Mouse (Mus musculus) embryonic facial prominence, embryonic 14.5 days (tissue): Measurements from ENCODE around the gene Arcn1. TPM values are rescaled to one million over a fixed set of nuclear protein-coding genes. Genes with fewer than 3 reads are reported as not detected.
"Not testable (repeated sequence)": the region's sequence is repeated elsewhere in the genome, so short reads cannot be mapped to it uniquely, and the experiment has no call there.

Experiments
- ATAC-seq: fragments of 200-750 bp; cut with Nextera tagmentation; 2 replicates; pipeline ENCODE4 v1.8.0; 2017; ENCODE audit warnings: low read depth, moderate number of reproducible peaks, moderate TSS enrichment
- DNase-seq: peaks from one replicate; pipeline ENCODE4 v3.0.0-alpha.2; 2015; ENCODE audit warnings: low spot score
- H3K27ac ChIP-seq: fragments of 300-500 bp; sonication (generic); replicated peaks from 2 replicates; pipeline ENCODE4 v1.5.1; 2014; ENCODE audit warnings: low read depth, mild to moderate bottlenecking, low read length, moderate library complexity
- H3K27me3 ChIP-seq: fragments of 300-500 bp; sonication (generic); replicated peaks from 2 replicates; pipeline ENCODE4 v1.6.1; 2014; ENCODE audit warnings: low read length; ENCODE audit not compliant: control insufficient read depth, insufficient read depth
- H3K36me3 ChIP-seq: fragments of 300-500 bp; sonication (generic); 2 replicates; pipeline ENCODE4 v1.6.1; 2014; ENCODE audit warnings: low read length, mixed read lengths; ENCODE audit not compliant: control insufficient read depth, insufficient read depth
- H3K4me1 ChIP-seq: fragments of 300-500 bp; sonication (generic); 2 replicates; pipeline ENCODE4 v1.6.1; 2014; ENCODE audit warnings: antibody characterized with exemption, low read length; ENCODE audit not compliant: control insufficient read depth, insufficient read depth
- H3K4me2 ChIP-seq: fragments of 300-500 bp; sonication (generic); 2 replicates; pipeline ENCODE4 v1.6.1; 2014; ENCODE audit warnings: low read depth, mild to moderate bottlenecking, low read length, moderate library complexity, mixed read lengths
- H3K4me3 ChIP-seq: fragments of 300-500 bp; sonication (generic); 2 replicates; pipeline ENCODE4 v1.5.1; 2014; ENCODE audit warnings: low read depth, mild to moderate bottlenecking, low read length
- H3K9ac ChIP-seq: fragments of 300-500 bp; sonication (generic); 2 replicates; pipeline ENCODE4 v1.6.1; 2014; ENCODE audit warnings: low read depth, mild to moderate bottlenecking, low read length, moderate library complexity, mixed read lengths
- H3K9me3 ChIP-seq: fragments of 300-500 bp; sonication (generic); 2 replicates; pipeline ENCODE4 v1.6.1; 2016; ENCODE audit warnings: low read length; ENCODE audit not compliant: control insufficient read depth
- WGBS: fragments of 180-500 bp; shearing (Covaris S2); extraction: QIAGEN DNeasy Blood & Tissue Kit; methylation state at CpG from one replicate; pipeline ENCODE4 v1.1.7; 2014; 5-methylcytosine and 5-hydroxymethylcytosine counted together
- polyA plus RNA-seq: library from polyadenylated mRNA; unstranded; fragments of >200 nt; fragmentation: Nextera tagmentation; extraction: Ambion mirVana; gene quantifications from 2 replicates; pipeline ENCODE4 v1.2.1, GENCODE M21; 2014

The Arcn1 gene
- polyA plus RNA-seq, 1 experiment from 2014 or later: 220 TPM

- not testable (repeated sequence) for DNase-seq, H3K27me3 ChIP-seq, ATAC-seq, H3K36me3 ChIP-seq, H3K9me3 ChIP-seq, H3K9ac ChIP-seq
- peak overlapping the region; percentile 79 for H3K4me3 ChIP-seq
- 41% methylated on average over 7 of the region's 9 CpGs for WGBS
- H3K27ac ChIP-seq: peak overlapping the region; percentile 67; the same call in 1 of the 2 replicates
- H3K4me1 ChIP-seq: peaks cover 17% of the 10 kb centered on the region
- H3K4me2 ChIP-seq: peak overlapping the region; percentile 70; the same call in 1 of the 2 replicates
These were observed 367 bp upstream of the Arcn1 start for GRCm38 (mm10) chr9:44768029-44768394.

GRCm38 (mm10) chr9:44760873-44761272, 6.8 kb downstream of the Arcn1 start:
- Histone ChIP-seq H3K27me3 (no peaks in the 10 kb centered on the region), H3K9me3 (no peaks in the 10 kb centered on the region), H3K27ac (no peak overlapping the region), H3K9ac (no peak overlapping the region), H3K4me1 (peaks cover 11% of the 10 kb centered on the region), H3K4me3 (no peak overlapping the region), H3K36me3 (peaks cover 41% of the 10 kb centered on the region), H3K4me2 (no peak overlapping the region)
- no peak for ATAC-seq
- no peak for DNase-seq
- 89% methylated on average over 2 of the region's 2 CpGs for WGBS

DNA sequence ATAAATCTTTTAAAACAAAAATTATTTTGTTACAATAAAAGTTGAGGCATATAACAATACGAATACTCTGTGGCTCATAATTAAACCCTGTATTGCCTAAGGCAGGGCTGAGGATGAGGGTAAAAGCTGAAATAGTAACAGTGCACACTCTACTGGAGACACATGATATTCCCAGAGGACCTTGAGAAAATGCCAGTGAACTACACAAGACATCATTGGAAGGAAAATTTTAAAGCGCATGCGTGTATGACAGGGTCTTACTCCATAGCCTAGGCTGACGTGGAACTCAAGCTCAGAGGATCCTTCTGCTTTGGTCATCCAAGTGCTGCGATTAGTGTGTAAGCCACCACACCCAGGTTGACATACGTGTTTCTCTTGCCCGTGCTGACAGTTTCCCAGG, 19.2 kb downstream of the Arcn1 start:
- no peak overlapping the region for H3K27ac ChIP-seq
- ATAC-seq: 0 out of 2 replicates have a peak, but pooled peaks have one; percentile 26

DNA sequence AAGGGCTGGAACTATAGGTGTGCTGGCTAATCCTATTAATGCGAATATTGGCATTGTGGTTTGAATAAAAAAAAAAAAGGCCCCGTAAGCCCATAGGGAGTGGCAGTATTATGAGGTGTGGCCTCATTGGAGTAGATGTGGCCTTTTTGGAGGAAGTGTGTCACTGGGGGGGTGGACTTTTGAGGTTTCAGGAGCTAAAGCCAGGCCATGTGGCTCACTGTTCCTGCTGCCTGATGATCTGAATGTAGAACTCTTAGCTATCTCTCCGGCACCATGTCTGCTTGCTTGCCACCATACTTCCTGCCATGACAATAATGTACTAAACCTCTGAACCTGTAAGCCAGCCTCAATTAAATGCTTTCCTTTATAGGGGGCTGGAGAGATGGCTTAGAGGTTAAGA, 20.3 kb downstream of the Arcn1 start:
- ATAC-seq: no peak
- 94% methylated on average over 3 of the region's 3 CpGs for WGBS

More for the DNA sequence above, 19.2 kb downstream of the Arcn1 start:
- H3K27me3 ChIP-seq: no peaks in the 10 kb centered on the region
- WGBS: 71% methylated on average over 7 of the region's 7 CpGs
- H3K4me1 ChIP-seq: no peaks in the 10 kb centered on the region
- no peaks in the 10 kb centered on the region for H3K9me3 ChIP-seq
- peak; percentile 60 for DNase-seq
- no peak overlapping the region for H3K4me2 ChIP-seq
- no peak overlapping the region for H3K9ac ChIP-seq
- peaks cover 97% of the 10 kb centered on the region for H3K36me3 ChIP-seq
- H3K4me3 ChIP-seq: no peak overlapping the region

GRCm38 (mm10) chr9:44746666-44747065, 21.0 kb downstream of the Arcn1 start:
- H3K4me2 ChIP-seq: no peak overlapping the region
- H3K36me3 ChIP-seq: peaks cover 96% of the 10 kb centered on the region
- no peaks in the 10 kb centered on the region for H3K9me3 ChIP-seq
- ATAC-seq: no peak
- H3K27ac ChIP-seq: no peak overlapping the region
- 87% methylated on average over 3 of the region's 3 CpGs for WGBS
- H3K4me3 ChIP-seq: no peak overlapping the region
- no peaks in the 10 kb centered on the region for H3K27me3 ChIP-seq
- H3K9ac ChIP-seq: no peak overlapping the region
- no peak for DNase-seq
- no peaks in the 10 kb centered on the region for H3K4me1 ChIP-seq

More for the DNA sequence above, 20.3 kb downstream of the Arcn1 start:
- no peaks in the 10 kb centered on the region for H3K27me3 ChIP-seq
- peaks cover 99% of the 10 kb centered on the region for H3K36me3 ChIP-seq
- no peaks in the 10 kb centered on the region for H3K9me3 ChIP-seq
- no peak overlapping the region for H3K4me2 ChIP-seq
- no peak overlapping the region for H3K4me3 ChIP-seq
- no peak for DNase-seq
- H3K9ac ChIP-seq: no peak overlapping the region
- no peak overlapping the region for H3K27ac ChIP-seq
- H3K4me1 ChIP-seq: no peaks in the 10 kb centered on the region

DNA sequence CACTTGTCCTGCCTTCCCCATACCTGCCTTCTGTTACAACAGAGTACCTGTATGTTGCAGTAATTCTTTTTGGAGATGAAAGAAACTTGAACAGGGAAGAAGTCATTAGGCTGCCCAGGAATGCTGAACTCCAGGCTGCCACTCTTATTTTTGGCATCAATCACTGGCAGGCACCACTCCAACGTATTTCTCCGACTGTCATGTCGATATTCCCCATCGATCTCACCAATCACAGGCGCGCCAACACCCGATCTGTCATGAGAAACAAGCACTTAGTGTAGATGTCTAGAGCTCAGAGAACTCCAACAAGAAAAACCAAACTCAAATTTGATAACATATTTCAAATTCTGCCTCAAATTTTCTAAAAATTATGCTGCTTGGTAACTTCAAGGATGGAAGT, 22.3 kb downstream of the Arcn1 start:
- WGBS: 92% methylated on average over 7 of the region's 7 CpGs
- Histone ChIP-seq H3K4me2 (no peak overlapping the region), H3K9me3 (no peaks in the 10 kb centered on the region), H3K27me3 (no peaks in the 10 kb centered on the region), H3K27ac (no peak overlapping the region), H3K4me1 (no peaks in the 10 kb centered on the region), H3K36me3 (peaks cover 89% of the 10 kb centered on the region), H3K4me3 (no peak overlapping the region), H3K9ac (no peak overlapping the region)
- no peak for ATAC-seq
- no peak for DNase-seq

- Histone ChIP-seq H3K9me3 (no peaks in the 10 kb centered on the region), H3K9ac (no peak overlapping the region), H3K4me1 (peaks cover 13% of the 10 kb centered on the region; the same call in 1 of the 2 replicates), H3K27ac (no peak overlapping the region), H3K4me3 (no peak overlapping the region), H3K36me3 (peaks cover 44% of the 10 kb centered on the region), H3K4me2 (no peak overlapping the region), H3K27me3 (no peaks in the 10 kb centered on the region)
- no peak for DNase-seq
- ATAC-seq: no peak
- 97% methylated on average over 1 of the region's 1 CpGs for WGBS
These were observed 26.9 kb downstream of the Arcn1 start for GRCm38 (mm10) chr9:44740663-44741192.

- Histone ChIP-seq H3K27ac (peak overlapping the region; percentile 85), H3K4me2 (peak overlapping the region; percentile 21; the same call in 1 of the 2 replicates), H3K36me3 (peaks cover 11% of the 10 kb centered on the region), H3K4me3 (no peak overlapping the region), H3K27me3 (0 out of 2 replicates have a peak, but pooled peaks cover 2% of the 10 kb centered on the region), H3K9me3 (no peaks in the 10 kb centered on the region), H3K9ac (no peak overlapping the region), H3K4me1 (peaks cover 25% of the 10 kb centered on the region)
- ATAC-seq: peak; percentile 31
- WGBS: 18% methylated on average over 8 of the region's 8 CpGs
- peak; percentile 78 for DNase-seq
These were observed 30.2 kb downstream of the Arcn1 start for GRCm38 (mm10) chr9:44737240-44737949.
